Mouse (Mus musculus) heart, adult 18-20 months (tissue): ENCODE results near the gene Gramd1b. TPM values are rescaled to one million over a fixed set of nuclear protein-coding genes. Genes with fewer than 3 reads are reported as not detected.

ENCODE experiments used
- DNase-seq, 2 experiments: peaks; one replicate each; pipeline ENCODE4 v3.0.0; 2021 to 2022; ENCODE audit warnings: mixed read lengths in 1 of 2
- total RNA-seq, 2 experiments: library from RNA; stranded (reverse); gene quantifications; 2 replicates each; pipeline ENCODE4 v1.2.3; 2021

The Gramd1b gene
- total RNA-seq, 2 experiments from 2014 or later = 14.7 to 16.7 TPM

DNA sequence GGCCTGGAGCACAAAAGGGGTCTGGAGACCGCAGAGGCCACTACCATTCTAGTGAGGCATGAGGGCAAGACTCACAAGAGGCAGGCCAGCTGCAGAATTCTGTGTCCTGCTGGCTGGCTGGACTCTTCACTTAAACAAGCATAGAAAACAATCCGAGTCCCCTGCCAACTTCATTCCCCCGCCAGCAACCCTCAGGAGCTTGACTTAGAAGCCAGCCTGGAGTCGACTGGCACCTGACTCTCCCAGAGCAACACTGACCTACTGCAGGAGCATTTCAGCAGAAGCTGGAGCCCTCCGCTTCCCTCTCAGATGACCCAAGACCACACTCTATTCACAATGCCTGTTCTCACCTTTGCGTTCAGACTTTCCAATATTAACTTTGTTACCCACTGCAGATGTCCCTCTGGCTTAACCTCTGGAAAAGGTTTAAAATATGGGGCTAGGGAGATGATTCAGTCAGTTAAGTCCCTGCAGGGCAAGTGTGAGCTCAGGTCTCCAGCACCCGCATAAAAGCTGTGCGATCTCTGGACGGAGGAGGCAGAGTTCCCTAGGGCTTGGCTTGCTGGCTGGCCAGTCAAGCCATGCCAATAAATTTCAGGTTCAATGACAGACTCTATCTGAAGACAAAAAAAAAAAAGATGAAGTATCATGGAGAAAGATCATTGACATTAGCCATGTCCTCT lies 104.8 kb downstream of the Gramd1b start:
- DNase-seq = peak; percentile 49 to 64

DNA sequence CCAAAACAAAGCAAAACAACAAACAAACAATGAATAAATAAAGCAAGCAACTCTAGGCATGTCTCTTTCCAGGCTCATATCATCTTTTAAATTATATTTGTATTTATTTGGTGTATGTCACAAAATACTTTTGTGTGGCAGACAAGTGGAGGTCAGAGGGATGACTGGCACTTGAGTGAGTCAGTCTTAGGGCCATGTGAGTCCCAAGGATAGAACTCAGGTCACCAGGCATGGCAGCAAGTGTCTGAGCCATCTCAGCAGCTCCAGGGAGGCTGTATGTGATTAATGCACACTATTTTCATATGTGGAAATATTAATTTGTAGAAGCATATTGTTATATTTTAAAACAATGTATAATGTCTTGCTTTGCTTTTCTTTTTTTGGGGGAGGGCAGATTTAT lies 106.3 kb downstream of the Gramd1b start:
- DNase-seq = no peak

DNA sequence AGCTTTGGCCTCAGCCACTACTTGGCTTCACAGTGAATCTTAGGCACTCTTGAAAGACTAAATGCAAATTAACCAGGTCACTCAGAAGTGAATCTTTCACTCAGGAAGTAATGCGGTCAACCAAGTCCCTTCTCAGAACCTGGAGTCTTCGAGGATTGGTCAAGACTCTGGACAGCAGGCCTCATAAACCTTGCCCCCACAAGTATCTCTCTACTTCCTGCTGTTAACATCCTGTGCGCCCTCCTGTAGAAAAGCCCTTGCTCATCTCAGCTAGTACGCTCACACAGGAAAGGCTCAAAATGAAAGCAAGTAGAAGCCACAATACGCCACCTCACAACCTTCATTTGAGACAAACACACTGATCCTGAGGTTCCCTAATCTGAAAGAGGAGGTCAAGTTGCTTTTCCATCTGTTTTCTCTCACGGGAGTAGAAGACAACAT lies 107.7 kb downstream of the Gramd1b start:
- DNase-seq = no peak

DNA sequence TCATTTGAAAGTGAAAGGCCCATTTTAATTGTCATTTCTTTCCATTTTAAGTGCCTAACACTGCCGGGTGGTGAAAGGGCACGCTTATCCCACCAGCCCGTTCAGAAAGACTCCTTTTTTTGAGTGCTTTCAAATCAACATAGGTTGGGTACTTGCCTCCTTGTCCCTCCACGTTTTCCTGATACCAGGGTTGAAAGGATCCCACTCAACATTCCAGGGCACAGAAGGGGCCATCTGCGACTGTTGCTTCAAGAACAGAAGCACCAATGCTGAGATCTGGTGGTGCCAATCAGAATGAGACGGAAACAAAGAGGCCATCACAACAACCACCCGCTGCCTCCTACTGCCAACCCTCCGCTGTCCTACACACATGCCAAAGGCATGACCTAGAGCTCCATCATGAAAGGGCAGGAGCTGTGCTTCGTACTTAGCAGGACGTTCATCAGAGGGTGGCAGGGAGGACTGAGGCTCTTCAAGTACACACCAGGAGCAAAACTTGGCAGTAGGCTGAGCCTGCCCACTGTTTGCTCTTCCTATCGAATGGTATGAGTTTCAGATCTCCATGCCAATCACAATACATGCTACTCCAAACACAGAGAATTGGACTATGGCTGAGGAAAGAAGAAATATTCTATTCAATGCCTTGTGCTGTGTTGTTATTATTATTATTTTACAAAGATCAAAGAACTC lies 108.7 kb downstream of the Gramd1b start:
- no peak for DNase-seq

DNA sequence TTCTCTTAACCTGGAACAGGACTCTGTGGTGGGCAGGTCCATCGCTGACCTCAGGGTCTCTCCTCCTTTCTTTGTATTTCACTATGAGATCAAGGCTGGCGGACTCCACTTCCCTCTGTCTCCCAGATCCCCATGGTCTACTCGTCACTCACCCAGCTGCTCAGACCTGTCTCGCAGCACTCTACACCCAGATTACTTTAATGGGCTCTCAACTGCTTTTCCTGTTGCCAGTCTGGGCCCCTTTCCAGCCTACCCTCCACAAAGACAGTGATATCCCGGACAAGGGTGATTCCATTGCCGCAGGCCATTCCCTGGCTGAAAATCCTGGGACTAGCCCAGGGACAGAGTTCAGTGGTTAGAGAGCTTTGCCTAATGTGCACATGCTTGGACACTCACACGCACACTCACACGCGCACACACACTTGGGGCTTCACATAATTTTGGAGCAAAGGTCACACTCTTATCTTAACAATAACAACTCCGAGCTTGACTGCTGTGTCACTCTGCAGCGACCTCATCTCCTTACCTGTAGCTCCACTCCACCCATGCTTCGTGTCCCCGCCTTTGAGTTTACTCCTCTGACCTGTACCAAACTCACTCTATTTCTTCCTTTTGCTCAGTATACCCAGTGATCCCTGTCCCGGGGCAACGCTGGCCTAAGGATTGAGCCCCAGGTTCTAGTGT lies 110.4 kb downstream of the Gramd1b start:
- peak; percentile 59 to 76 for DNase-seq

DNA sequence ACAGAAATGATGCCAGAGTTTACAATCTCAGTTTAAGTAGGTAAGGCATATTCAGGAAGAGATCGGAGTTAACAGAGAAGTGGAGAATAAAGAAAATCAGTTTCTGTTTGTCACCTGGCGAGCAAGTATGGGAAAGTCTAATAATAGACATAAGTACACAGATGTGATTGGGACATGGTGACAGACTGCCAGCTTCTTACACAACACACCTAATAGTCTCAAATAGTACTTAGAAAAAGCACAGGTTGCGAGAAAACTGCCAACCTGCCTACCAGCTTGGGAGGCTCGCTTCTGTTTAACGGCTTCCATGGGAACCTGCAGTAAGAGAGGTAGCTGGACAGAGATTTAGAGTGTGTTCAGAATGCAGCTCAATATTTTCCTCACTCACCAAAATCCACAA lies 112.4 kb downstream of the Gramd1b start:
- peak; percentile 44 to 59 for DNase-seq

DNA sequence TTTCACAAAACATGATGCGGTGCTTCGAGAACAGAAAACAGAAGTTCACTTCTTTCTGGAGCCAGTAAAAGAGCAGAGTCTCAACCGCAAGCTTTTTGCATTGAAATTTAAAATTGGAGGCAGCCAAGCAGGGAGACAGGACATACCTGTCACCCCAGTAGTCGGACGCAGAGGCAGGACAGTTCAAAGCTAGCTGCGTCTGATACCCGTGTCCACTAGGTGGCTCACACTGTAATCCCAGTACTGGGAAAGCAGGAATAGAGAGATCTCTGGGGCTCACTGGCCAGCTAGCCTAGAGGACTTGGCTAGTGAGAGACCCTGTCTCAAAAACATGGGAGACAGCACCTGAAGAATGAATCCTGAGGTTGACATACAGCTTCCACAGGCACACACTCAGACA lies 115.0 kb downstream of the Gramd1b start:
- DNase-seq = no peak

DNA sequence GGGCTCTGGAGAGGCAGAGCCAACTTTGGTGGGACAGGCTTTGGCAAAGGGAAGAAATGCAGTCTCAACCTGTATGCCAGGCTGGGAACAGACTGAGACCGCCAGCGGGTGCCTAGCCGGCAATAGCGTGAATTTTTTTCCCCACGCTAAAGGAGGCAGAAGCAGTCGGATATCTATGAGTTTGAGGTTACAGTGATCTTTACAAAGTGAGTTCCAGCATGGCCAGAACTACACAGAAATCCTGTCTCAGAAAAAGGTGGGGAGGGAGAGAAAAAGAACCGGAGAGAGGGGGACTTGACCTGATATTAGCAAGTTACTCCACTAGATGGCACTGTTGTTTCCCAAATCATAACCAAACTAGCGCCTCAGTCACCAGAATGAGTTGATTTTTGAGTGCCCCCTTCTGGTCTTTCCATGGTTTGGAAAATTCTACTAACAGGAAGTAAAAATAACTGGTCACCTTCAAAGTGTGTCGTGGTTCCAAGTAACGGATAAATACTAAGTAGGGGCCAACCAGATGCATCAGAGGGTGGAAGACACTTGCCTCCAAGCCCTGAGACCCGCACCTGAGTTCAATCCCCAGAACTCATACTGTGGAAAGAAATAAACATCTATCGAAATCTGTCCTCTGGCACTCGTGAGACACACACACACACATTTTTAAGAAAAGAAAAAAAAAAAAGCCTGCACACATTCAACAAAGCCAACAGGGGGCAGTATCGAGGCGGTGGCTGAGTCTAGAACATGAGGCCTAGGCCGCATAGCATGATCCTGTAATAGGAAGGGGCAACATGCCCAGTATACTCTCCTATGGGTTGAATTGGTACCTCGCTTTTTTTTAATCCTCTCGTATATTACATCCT lies 116.0 kb downstream of the Gramd1b start:
- peak; percentile 85 to 86 for DNase-seq

DNA sequence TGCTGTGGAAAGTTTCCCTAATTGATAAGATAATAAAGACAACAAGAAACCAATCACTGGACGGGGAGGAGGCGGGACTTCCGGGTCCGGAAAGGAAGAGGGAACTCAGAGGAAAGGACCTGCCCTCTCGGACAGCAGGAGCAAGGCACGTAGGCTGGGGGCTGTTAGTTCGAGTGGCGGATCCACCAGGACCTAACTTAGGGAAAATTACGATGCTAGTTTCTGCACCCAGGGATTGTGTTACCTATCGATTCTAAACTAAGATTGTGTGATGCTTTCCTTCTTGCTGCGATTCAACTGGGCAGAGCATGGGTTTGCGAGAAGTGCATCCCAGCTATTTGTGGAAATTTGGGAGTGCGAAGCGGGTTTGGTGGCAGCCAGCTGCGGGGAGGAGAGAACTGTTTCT lies 116.7 kb downstream of the Gramd1b start:
- DNase-seq = peak; percentile 85 to 88

DNA sequence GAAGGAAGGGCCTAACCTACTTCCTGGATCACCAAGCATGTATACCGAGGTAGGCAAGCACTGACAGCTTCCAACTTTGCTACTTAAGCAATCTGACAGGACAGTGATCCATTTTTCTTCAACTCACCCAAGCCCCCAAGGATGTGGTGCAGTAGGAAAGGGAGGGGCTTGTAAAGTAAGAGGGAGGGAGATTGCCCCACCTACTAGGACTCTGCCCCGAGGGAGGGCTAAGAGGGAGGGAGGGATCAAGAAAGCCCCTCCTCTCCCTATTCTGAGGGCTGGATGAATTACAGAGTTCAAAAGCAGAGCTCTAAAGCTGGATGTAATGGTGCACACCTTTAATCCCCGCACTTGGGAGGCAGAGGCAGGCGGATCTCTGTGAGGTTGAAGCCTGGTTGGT lies 117.6 kb downstream of the Gramd1b start:
- no peak for DNase-seq

DNA sequence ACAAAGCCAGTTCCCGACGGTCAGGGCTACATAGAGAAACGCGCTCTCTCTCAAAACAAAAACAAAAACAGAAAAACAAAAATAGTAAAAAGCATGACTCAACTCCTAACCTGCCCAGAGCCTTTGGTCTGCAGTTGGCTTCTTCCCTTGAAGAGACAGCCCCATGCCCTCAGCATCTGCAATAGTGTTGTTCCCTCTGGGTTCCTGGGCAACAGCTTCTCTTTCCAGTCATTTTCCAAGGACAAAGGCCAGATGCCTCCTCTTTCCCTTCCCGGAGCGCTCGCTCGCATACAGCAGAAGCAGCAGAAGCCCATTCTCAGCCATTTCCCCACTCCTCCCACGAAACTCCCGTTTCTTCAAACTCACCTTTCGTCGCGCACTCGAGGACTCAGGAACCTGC lies 118.3 kb downstream of the Gramd1b start:
- no peak for DNase-seq

DNA sequence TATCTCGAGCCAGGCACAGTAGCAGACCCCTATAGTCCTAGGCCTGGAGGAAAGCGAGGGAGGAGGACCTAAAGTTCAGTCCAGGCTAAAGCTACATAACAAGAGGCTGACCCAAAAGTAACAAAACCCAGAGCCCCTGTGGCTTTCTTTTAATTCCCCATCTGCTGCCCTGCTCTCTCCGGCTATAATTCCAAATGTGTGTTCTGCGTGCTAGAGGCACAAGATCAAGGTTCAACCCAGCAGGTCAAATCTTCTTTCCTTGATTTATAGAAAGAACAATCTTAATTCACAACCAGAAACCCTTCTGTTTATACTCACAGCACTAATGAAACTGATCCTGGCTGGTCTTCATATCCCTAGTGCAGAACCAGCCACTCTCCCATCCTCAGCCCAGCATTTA lies 118.9 kb downstream of the Gramd1b start:
- DNase-seq = no peak

DNA sequence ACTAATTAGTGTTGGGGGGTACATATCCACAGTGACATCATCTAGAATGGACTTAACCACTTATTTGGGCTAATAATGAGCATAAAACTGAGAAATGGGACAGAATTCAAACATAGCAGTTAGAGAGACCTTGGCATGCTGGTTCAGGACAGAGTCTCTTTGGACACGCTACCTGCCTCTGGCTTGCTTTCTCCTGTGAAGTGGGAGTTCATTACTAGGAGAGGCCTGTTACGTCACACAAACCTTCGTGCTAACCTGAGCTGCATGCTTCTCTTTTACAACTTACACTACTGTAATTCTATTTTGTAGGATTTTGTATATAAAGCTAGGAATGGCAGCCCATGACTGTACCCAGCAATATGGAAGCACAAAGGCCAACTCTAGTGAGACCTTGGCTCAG lies 120.3 kb downstream of the Gramd1b start:
- no peak for DNase-seq

DNA sequence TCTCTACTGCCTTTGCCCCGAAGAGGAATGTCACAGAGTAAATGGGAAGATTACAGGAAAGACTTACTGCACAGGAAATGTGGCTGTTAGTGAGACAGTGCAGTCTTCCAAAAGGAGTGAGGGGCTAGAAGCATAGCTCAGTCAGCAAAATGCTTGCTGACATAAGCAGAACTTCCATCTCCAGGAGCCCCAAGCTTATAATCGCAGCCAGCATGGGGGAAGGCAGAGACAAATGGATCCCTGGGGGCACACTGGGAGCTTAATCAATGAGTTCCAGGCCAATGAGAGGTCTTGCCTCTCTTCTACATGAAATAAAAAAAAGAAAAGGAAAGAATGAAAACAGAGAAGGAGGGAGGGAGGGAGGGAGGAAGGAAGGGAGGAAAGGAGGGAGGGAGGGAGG lies 122.1 kb downstream of the Gramd1b start:
- DNase-seq = no peak

DNA sequence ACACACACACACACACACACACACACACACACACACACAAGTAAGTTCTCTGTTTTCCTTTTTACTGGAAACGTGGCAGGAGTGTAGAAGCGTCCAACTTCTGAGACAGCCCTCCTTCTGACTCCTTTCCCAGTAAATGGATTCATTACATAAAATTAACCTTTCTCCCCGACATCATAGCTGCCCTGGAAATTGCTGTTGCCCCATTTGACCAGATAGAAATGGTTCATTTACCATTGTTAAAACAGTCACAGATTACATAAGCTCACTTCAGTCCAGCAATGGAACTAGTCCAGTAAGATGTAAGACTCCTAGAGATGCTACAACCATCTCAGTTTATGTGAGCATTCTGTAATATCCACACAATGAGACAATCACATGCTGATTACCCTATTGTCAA lies 122.8 kb downstream of the Gramd1b start:
- no peak for DNase-seq

DNA sequence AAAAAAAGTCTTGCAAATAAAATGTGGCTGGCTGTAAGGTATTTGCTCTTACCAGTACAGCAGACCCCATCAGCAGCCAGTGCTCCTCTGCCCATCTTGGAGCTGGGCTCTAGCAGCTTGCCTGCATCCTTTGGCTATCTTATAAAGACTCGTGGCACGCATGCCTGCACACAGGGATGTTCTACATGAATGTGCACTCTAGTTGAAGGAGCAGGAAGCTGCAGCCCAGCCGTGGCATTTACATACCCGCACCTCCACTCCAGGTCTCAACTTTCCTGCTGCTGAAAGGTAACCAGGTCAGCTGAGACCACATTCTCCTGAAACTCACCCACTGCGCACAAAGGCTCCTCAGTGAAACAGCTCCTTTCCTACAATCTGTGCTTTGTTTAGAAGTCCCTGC lies 123.3 kb downstream of the Gramd1b start:
- DNase-seq = no peak

DNA sequence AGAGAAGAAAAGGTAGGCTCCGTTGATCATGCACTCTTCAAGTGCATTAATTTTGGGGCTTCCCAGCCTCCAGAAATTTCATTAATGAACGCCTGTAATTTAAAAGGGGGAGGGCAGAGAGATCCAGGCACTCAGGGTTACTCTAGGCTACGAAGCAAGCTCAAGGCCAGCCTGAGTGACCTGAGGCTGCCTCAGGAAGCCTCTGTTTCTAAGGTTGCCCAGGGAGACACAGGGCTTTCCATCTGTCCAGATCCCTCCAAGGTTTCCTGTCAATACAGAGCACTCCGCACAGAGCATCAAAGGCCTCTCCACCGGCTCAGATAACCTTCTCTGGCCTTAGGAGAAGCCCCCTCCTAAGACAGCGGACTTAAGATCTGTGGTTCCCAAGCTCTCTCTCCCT lies 125.4 kb downstream of the Gramd1b start:
- DNase-seq = no peak

DNA sequence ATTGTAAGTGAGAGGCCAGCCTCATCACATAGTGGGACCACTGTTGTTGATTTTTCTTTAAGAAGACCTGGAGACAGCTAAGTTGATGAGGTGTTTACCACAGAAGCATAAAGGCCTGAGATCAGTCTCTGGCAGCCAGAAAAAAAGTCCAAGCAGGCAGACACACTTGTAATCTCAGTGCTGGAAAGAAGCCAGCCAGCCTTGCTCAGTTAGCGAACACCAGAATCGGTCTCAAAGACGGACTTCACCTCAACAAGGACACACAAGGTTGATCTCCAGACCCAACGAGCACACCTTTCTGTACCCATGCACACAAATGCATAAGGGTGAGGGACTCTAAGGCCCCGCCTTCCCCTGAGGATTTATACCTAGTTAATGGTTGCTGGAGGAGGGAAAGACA lies 125.9 kb downstream of the Gramd1b start:
- DNase-seq = no peak

DNA sequence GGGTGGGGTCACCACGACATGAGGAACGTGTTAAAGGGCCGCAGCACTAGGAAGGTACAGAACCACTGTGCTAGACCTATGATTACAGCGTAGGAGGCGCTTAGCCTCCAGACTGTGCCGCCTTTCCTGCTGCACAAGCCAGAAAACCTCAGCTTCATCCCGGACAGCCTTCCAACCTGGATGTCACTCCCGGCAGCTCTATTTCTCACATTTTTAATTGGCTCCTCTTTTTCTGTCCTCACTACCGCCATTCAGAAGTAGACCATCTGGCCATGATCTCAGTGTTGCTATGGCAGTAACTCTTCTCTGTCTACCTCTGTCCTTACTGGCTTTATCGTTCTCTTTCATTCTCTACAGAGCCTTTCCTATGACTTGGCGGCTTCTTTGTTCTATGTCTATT lies 126.5 kb downstream of the Gramd1b start:
- DNase-seq = no peak

DNA sequence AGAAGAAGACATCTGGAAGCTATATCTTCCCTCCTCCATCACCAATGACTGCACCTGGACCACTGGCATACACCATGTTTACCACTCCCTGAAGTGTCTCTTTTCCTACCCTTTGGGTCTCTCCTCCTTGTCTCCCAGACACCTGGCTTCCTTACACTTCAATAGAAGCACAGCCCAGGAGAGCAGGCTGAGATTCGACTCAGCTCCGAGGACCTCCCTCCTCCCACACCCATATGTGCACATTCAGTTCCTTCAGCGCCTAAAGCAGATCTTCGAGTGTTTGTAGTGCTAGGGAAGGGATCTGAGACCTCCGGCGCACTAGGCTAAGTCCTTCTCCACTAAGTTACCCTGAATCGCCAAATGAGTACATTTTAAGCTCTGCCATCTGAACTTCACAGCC lies 127.4 kb downstream of the Gramd1b start:
- no peak for DNase-seq

DNA sequence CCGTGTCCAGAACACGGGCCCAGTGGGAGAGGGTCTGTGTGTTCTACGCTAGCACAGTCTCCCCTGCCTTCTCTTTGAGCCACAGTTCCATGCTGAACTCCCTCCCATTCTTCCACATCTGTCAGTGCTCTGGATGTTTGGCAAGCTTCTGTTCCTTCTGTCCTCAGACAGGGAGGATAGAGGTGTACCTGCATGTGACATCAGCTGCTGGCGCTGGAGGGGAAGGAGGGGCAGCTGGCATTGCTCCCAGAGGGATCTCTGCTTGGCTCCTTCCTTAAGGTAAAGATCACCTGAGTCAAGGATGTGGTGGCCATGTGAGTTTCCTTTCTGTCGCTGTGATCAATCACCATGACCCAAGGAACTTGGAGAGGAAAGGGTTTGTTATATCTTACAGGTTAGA lies 129.4 kb downstream of the Gramd1b start:
- no peak for DNase-seq

DNA sequence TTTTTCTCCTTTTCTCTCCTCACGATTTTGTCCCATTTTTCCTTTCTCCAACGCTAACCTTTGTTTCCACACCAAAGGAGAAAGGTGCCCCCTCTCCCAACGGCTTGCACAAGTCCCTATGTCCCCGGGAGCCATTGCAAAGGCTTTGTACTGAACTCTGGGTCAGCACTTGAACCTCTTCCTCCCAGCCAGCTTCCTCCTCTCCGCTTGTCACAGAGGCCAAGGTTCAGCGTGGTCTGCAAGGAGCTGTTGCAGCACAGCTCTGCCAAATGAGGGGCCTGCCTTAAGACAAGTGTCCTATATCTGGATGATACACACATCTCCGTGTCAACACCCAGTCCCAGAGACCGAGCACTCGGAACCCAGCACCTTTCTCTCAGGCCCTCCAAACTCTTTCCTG lies 130.3 kb downstream of the Gramd1b start:
- DNase-seq = no peak

DNA sequence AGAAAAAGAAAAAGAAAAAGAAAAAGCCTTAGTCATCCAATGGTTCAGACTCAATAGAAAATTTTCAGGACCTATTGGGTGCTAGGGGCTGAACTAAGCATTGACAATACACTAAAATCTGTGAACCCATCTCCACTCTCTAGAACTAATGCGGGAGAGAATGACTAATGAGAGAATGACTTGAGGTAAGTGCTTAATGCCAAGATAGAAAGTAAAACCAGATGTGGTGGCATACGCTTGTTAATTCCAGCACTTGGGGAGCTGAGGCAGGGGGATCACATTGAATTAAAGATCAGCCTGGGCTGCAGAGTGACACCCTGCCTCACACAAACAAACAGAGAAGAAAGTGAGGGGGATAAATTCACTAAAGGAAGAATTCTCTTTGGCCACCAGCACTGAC lies 131.0 kb downstream of the Gramd1b start:
- DNase-seq = no peak
